Mouse (Mus musculus) forebrain, embryonic 13.5 days (tissue): ENCODE results near the gene Creb3l2. TPM values are rescaled to one million over a fixed set of nuclear protein-coding genes. Genes with fewer than 3 reads are reported as not detected.
A peak's percentile ranks its signal among the peaks of the same experiment; 100 is the strongest.

Experiments used
- ATAC-seq: fragments of 200-750 bp; cut with Nextera tagmentation; 2 replicates; pipeline ENCODE4 v1.8.0; 2017
- H3K27ac ChIP-seq: fragments of 300-500 bp; sonication (generic); 2 replicates; pipeline ENCODE4 v1.5.1; 2015; ENCODE audit warnings: inconsistent platforms, mild to moderate bottlenecking, moderate library complexity
- H3K27me3 ChIP-seq: fragments of 300-500 bp; sonication (generic); 2 replicates; pipeline ENCODE4 v1.6.1; 2015; ENCODE audit warnings: mild to moderate bottlenecking, inconsistent platforms
- H3K36me3 ChIP-seq: fragments of 300-500 bp; sonication (generic); 2 replicates; pipeline ENCODE4 v1.6.1; 2015; ENCODE audit warnings: mild to moderate bottlenecking, inconsistent platforms; ENCODE audit not compliant: poor library complexity, severe bottlenecking
- H3K4me1 ChIP-seq: fragments of 300-500 bp; sonication (generic); 2 replicates; pipeline ENCODE4 v1.6.1; 2015; ENCODE audit warnings: inconsistent platforms
- H3K4me2 ChIP-seq: fragments of 300-500 bp; sonication (generic); 2 replicates; pipeline ENCODE4 v1.6.1; 2015; ENCODE audit warnings: inconsistent platforms, mild to moderate bottlenecking, moderate library complexity
- H3K4me3 ChIP-seq: fragments of 300-500 bp; sonication (generic); 2 replicates; pipeline ENCODE4 v1.5.1; 2015; ENCODE audit warnings: mild to moderate bottlenecking, inconsistent platforms
- H3K9ac ChIP-seq: fragments of 300-500 bp; sonication (generic); 2 replicates; pipeline ENCODE4 v1.6.1; 2015; ENCODE audit warnings: mild to moderate bottlenecking, inconsistent platforms
- H3K9me3 ChIP-seq: fragments of 300-500 bp; sonication (generic); replicated peaks from 2 replicates; pipeline ENCODE4 v1.6.1; 2016; ENCODE audit warnings: inconsistent platforms
- WGBS: fragments of 180-500 bp; shearing (Covaris S2); methylation state at CpG from one replicate; pipeline ENCODE4 v1.1.7; 2015; 5-methylcytosine and 5-hydroxymethylcytosine counted together
- polyA plus RNA-seq: library from polyadenylated mRNA; unstranded; fragments of >200 nt; fragmentation: Nextera tagmentation; extraction: Ambion mirVana; gene quantifications from 2 replicates; pipeline ENCODE4 v1.2.1, GENCODE M21; 2015

The Creb3l2 gene
- polyA plus RNA-seq, 1 experiment from 2014 or later: 2.0 TPM

GRCm38 (mm10) chr6:37306616-37307015 lies 135.3 kb downstream of the Creb3l2 start:
- H3K4me3 ChIP-seq: no peak overlapping the region
- H3K36me3 ChIP-seq: no peaks in the 10 kb centered on the region
- H3K4me1 ChIP-seq: no peaks in the 10 kb centered on the region
- ATAC-seq: no peak
- no peak overlapping the region for H3K9ac ChIP-seq
- H3K4me2 ChIP-seq: no peak overlapping the region
- H3K27ac ChIP-seq: no peak overlapping the region
- WGBS: 86% methylated on average over 1 of the region's 1 CpGs
- H3K9me3 ChIP-seq: no peaks in the 10 kb centered on the region
- H3K27me3 ChIP-seq: peaks cover 6% of the 10 kb centered on the region; the same call in 1 of the 2 replicates

- H3K4me2 ChIP-seq: peak overlapping the region; percentile 88
- peak overlapping the region; percentile 51; the same call in 1 of the 2 replicates for H3K27ac ChIP-seq
- H3K27me3 ChIP-seq: peaks cover 27% of the 10 kb centered on the region; the same call in 1 of the 2 replicates
- 7% methylated on average over 13 of the region's 13 CpGs for WGBS
- H3K9ac ChIP-seq: peak overlapping the region; percentile 87
- peak overlapping the region; percentile 83 for H3K4me3 ChIP-seq
- peaks cover 33% of the 10 kb centered on the region for H3K4me1 ChIP-seq
- no peaks in the 10 kb centered on the region for H3K9me3 ChIP-seq
- ATAC-seq: no peak
- no peaks in the 10 kb centered on the region for H3K36me3 ChIP-seq
These were observed 141.5 kb downstream of the Creb3l2 start for GRCm38 (mm10) chr6:37300492-37300891.

DNA sequence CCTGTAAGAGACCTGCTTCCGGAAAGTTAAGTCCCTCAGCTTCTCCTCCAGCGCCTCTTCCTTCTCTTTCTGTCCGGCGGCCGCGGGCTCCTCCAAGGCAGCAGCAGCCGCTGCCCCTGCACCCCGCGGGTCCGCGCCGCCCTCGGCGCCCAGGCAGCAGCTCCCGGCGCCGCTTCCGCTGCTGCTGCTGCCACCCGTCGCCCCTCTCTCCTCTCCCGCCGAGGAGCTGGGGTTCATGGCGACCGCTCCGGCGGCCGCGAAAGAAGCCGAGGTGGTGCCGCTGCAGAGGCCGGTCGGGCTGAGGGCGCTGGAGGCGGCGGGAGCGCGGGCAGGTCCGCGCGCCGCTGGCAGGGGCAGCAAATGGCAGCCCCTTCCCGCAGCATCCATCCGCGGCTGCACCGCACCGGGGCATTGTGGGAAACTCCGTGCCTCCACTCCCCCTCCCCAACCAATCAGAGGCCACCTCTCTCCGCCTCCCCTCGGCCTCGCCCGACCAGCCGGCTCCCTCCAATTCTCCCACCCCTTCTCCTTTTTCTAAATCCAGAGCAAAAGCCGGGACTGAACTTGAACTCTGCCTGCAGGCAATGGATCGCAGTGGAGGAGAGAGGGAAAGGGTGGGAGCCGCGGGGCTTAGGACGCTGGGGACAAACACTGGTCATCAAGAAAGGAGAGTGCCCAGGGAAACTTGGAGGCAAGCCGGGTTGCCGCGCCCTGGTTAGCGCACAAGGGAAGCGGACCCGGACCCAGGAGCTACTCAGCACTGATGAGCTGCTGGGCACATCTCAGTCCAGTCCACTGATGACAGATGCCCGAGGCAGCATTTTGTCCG lies 142.2 kb downstream of the Creb3l2 start, which contains the start of gene Dgki:
Gene Dgki, minus strand, starts transcription at position 623 of the 829 bp plus-strand sequence.
- WGBS: under 1% methylated on average over 63 of the region's 65 CpGs
- Histone ChIP-seq H3K4me1 (peaks cover 33% of the 10 kb centered on the region), H3K9me3 (no peaks in the 10 kb centered on the region), H3K9ac (peak within 1 kb of the TSS; percentile 87), H3K27me3 (peaks cover 27% of the 10 kb centered on the region; the same call in 1 of the 2 replicates), H3K4me3 (peak within 1 kb of the TSS; percentile 83), H3K27ac (peak within 1 kb of the TSS; percentile 51), H3K4me2 (peak within 1 kb of the TSS; percentile 88), H3K36me3 (no peaks in the 10 kb centered on the region)
- ATAC-seq: peak; percentile 98

DNA sequence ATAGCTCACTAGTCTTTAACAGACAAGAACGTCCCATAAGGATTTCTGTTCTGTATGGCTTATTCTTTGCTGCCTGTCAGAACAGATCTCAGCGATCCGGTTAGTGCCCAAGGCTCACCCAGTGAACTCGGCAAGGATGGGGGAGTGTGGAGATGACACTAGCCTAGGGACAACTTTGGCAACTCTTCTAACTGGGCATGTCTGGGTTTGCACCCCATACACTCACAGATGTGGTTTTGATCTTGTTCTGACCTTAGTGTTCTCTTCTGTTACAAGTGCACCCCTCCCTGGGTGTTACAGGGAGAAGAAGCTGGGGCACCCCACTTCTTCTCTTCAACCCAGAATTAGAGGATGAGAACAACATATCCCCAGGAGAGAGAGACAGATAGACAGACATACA lies 143.0 kb downstream of the Creb3l2 start:
- 25% methylated on average over 4 of the region's 4 CpGs for WGBS
- peaks cover 27% of the 10 kb centered on the region; the same call in 1 of the 2 replicates for H3K27me3 ChIP-seq
- peak overlapping the region; percentile 83 for H3K4me3 ChIP-seq
- no peak overlapping the region for H3K27ac ChIP-seq
- peak overlapping the region; percentile 88 for H3K4me2 ChIP-seq
- no peaks in the 10 kb centered on the region for H3K9me3 ChIP-seq
- no peak for ATAC-seq
- H3K9ac ChIP-seq: peak overlapping the region; percentile 87
- peaks cover 33% of the 10 kb centered on the region for H3K4me1 ChIP-seq
- no peaks in the 10 kb centered on the region for H3K36me3 ChIP-seq

DNA sequence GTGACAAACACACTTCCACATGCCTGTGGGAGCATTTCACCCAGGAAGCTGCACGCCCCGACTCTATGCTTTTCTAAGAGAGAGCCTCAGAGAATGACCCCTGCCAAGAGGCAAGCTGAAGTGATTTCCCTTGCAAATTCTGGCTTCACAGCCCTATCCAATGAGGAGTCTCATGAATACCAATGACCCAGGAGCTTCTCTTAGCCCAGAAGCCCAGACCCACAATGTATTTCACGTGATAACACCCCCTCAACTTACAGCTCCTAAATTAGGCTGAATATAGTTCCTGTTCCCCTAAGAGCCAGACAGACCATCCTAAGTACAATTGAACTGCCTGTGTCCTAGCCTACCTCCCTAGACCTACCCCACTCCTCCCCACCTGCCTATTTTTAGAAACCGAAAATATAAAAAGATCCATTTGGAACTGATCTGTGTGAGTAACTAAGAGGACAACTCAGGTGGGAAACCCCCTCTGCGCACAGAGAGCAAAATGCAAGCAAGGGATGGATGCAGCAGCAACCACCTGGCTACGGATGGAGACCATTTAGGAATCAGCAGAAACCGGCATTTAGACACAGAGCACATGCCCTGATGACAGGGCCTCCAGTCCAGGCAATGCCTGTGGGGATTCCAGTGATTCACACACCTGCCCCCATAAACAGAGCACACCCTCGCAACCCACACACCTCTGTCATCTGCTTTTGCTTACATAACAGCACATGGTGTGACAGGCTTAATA lies 144.0 kb downstream of the Creb3l2 start:
- Histone ChIP-seq H3K9ac (peak overlapping the region; percentile 35; the same call in 1 of the 2 replicates), H3K4me3 (peak overlapping the region; percentile 83; the same call in 1 of the 2 replicates), H3K36me3 (no peaks in the 10 kb centered on the region), H3K9me3 (no peaks in the 10 kb centered on the region), H3K4me1 (peaks cover 35% of the 10 kb centered on the region), H3K27me3 (peaks cover 27% of the 10 kb centered on the region; the same call in 1 of the 2 replicates), H3K27ac (no peak overlapping the region), H3K4me2 (peak overlapping the region; percentile 88)
- ATAC-seq: no peak
- WGBS: 47% methylated on average over 8 of the region's 8 CpGs

- H3K9me3 ChIP-seq: no peaks in the 10 kb centered on the region
- H3K27ac ChIP-seq: no peak overlapping the region
- ATAC-seq: no peak
- no peak overlapping the region for H3K4me2 ChIP-seq
- WGBS: 71% methylated on average over 2 of the region's 2 CpGs
- H3K36me3 ChIP-seq: no peaks in the 10 kb centered on the region
- no peak overlapping the region for H3K9ac ChIP-seq
- H3K4me1 ChIP-seq: peaks cover 12% of the 10 kb centered on the region
- no peaks in the 10 kb centered on the region for H3K27me3 ChIP-seq
- no peak overlapping the region for H3K4me3 ChIP-seq
These were observed 149.9 kb downstream of the Creb3l2 start for GRCm38 (mm10) chr6:37292068-37292467.

DNA sequence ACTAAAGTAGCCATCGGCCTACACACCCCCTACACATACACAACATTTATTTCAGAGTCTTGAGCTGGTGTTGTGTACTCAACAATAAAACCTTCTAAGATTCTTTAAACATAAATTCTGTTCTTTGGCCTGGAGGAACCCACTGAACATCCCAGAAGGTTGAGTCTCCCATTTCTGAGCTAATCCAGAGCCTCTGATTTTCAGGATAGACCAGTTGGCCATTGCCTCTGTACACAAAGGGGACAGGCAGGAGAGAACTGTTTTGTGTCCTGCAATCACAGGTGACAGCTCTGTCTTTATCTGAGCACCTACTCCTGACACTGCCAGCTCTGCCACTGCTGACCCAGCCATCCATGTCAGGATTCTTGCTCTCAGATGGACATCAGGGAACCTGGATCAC lies 150.8 kb downstream of the Creb3l2 start:
- no peak for ATAC-seq

GRCm38 (mm10) chr6:37290691-37291090 lies 151.3 kb downstream of the Creb3l2 start:
- WGBS: 94% methylated on average over 3 of the region's 3 CpGs
- Histone ChIP-seq H3K9ac (no peak overlapping the region), H3K27me3 (no peaks in the 10 kb centered on the region), H3K4me3 (no peak overlapping the region), H3K4me1 (peaks cover 11% of the 10 kb centered on the region), H3K9me3 (no peaks in the 10 kb centered on the region), H3K36me3 (no peaks in the 10 kb centered on the region), H3K27ac (no peak overlapping the region), H3K4me2 (no peak overlapping the region)
- ATAC-seq: no peak

More for the DNA sequence above, 150.8 kb downstream of the Creb3l2 start:
- Histone ChIP-seq H3K9ac (no peak overlapping the region), H3K4me2 (no peak overlapping the region), H3K4me1 (peaks cover 11% of the 10 kb centered on the region), H3K4me3 (no peak overlapping the region), H3K36me3 (no peaks in the 10 kb centered on the region), H3K27me3 (no peaks in the 10 kb centered on the region), H3K9me3 (no peaks in the 10 kb centered on the region), H3K27ac (no peak overlapping the region)
- WGBS: 93% methylated on average over 1 of the region's 1 CpGs

DNA sequence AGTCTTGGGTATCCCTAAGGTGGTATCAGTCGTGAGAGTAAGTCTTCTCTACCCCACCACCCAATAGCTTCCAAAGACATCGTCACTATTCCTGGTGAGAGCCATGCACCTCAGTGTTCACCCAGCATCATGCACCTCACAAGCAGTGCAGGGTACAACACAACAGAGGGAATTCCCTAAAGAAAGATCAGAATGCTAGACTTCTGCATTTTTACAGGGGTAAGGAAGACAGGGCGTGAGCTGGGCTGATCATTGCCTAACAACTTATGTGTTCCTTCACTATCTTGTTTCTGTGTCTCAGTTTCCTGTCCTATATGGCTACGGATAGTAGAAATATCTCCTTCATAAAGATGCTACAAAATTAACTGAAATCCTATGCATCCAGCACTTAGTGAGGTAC lies 155.8 kb downstream of the Creb3l2 start:
- no peaks in the 10 kb centered on the region for H3K36me3 ChIP-seq
- no peak overlapping the region for H3K27ac ChIP-seq
- H3K4me2 ChIP-seq: no peak overlapping the region
- no peak for ATAC-seq
- 95% methylated on average over 4 of the region's 4 CpGs for WGBS
- no peaks in the 10 kb centered on the region for H3K9me3 ChIP-seq
- no peak overlapping the region for H3K9ac ChIP-seq
- H3K4me3 ChIP-seq: no peak overlapping the region
- H3K27me3 ChIP-seq: no peaks in the 10 kb centered on the region
- no peaks in the 10 kb centered on the region for H3K4me1 ChIP-seq

- WGBS: 94% methylated on average over 9 of the region's 9 CpGs
- no peak overlapping the region for H3K4me2 ChIP-seq
- no peaks in the 10 kb centered on the region for H3K36me3 ChIP-seq
- ATAC-seq: no peak
- no peak overlapping the region for H3K4me3 ChIP-seq
- no peak overlapping the region for H3K9ac ChIP-seq
- no peaks in the 10 kb centered on the region for H3K27me3 ChIP-seq
- no peaks in the 10 kb centered on the region for H3K9me3 ChIP-seq
- H3K4me1 ChIP-seq: no peaks in the 10 kb centered on the region
- no peak overlapping the region for H3K27ac ChIP-seq
These were observed 157.1 kb downstream of the Creb3l2 start for GRCm38 (mm10) chr6:37284879-37285278.

DNA sequence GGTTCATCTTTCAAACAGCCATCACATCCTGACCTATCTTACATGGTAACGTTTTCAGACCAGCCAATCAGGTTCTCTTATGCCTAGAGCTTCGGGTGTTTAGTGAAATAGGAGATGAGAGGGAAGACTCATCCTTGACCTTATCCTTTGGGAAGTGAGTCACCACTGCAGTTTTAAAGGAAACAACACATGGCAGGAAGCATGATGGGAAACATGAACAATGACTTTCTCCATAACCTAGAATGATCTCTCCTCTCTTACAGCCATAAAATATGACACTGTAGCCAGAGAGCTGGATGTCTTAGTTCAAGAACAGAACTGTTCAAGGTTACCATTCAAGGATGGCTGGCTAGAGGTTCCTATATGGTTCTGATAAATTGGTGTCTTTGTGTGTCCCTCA lies 158.6 kb downstream of the Creb3l2 start:
- 87% methylated on average over 2 of the region's 2 CpGs for WGBS
- Histone ChIP-seq H3K4me3 (no peak overlapping the region), H3K9ac (no peak overlapping the region), H3K9me3 (no peaks in the 10 kb centered on the region), H3K27ac (no peak overlapping the region), H3K4me2 (no peak overlapping the region), H3K36me3 (no peaks in the 10 kb centered on the region), H3K4me1 (no peaks in the 10 kb centered on the region), H3K27me3 (no peaks in the 10 kb centered on the region)
- ATAC-seq: no peak

GRCm38 (mm10) chr6:37282659-37283058 lies 159.3 kb downstream of the Creb3l2 start:
- H3K27me3 ChIP-seq: no peaks in the 10 kb centered on the region
- no peak overlapping the region for H3K27ac ChIP-seq
- H3K9ac ChIP-seq: no peak overlapping the region
- no peaks in the 10 kb centered on the region for H3K36me3 ChIP-seq
- 80% methylated on average over 1 of the region's 1 CpGs for WGBS
- H3K4me3 ChIP-seq: no peak overlapping the region
- no peak for ATAC-seq
- peaks cover under 1% of the 10 kb centered on the region; the same call in 1 of the 2 replicates for H3K4me1 ChIP-seq
- H3K9me3 ChIP-seq: no peaks in the 10 kb centered on the region
- H3K4me2 ChIP-seq: no peak overlapping the region
